Mouse (Mus musculus) pancreas, adult 10 weeks (tissue): Measurements from ENCODE around the gene Prpmp5. TPM values are rescaled to one million over a fixed set of nuclear protein-coding genes. Genes with fewer than 3 reads are reported as not detected.

Experiments
- polyA plus RNA-seq: library from polyadenylated mRNA; stranded (reverse); fragments of 350-450 nt; fragmentation: Illumina TruSeq; extraction: RNeasy Lipid Tissue Mini Kit (QIAGEN cat#74804); gene quantifications from one replicate; pipeline ENCODE4 v1.2.3, GENCODE M21; 2015; ENCODE audit warnings: low read depth, low replicate concordance; ENCODE audit not compliant: insufficient read depth

Prpmp5 gene
- not detected for polyA plus RNA-seq

DNA sequence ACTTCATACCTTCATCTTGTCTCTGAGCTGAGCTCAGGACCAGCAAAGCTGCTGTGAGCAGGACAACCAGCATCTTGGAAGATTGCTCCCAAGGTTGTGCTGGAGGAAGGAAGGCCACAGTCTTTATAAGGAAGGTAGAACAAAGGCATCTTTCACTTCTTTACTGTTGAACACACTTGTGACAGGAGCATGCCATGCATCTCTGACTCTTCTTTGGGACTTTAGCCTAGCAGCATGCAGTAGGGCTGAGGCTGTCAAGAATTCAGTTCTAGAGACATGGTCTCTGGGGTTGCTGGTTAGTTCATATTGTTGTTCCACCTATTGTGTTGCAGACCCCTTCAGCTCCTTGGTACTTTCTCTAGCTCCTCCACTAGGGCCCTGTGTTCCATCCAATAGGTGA lies at the start of gene Prpmp5:
Prpmp5 (minus strand) TSS at position 101 of the 400 bp plus-strand sequence.

GRCm38 (mm10) chr6:132364034-132364433 lies 49.5 kb upstream of the Prpmp5 start, which contains the start of gene Gm8882:
Gm8882 (minus strand) TSS chr6:132364134.

Other genes starting within 250 kb of the Prpmp5 start
- not detected for gene Prb1, start 104.2 kb downstream of the Prpmp5 start, polyA plus RNA-seq
- gene Gm8882, start 49.4 kb upstream of the Prpmp5 start, polyA plus RNA-seq, result not detected